Mouse (Mus musculus): ENCODE measurements at regions not wholly inside any gene's neighbourhood (a gene's known extent, or its start where the extent isn't known, plus 50 kb on each side); places are given as distances from the start of the nearest gene placed in this dataset.

- no peak for DNase-seq (ENCODE audit: low spot score in 2 of 2)
- TF ChIP-seq CTCF (conservative IDR thresholded peaks at IDR 0.05): no peak
- Histone ChIP-seq H3K27ac (no peak overlapping the region), H3K4me3 (no peak overlapping the region)
Observed at GRCm38 (mm10) chr2:34111286-34111685, 223.5 kb upstream of the Mvb12b start.

GRCm38 (mm10) chr2:34110582-34110981, 222.8 kb upstream of the Mvb12b start:
- no peak for TF ChIP-seq CTCF (conservative IDR thresholded peaks at IDR 0.05)
- DNase-seq (ENCODE audit: low spot score in 2 of 2): no peak

GRCm38 (mm10) chr2:34107566-34108303, 220.0 kb upstream of the Mvb12b start:
- DNase-seq (ENCODE audit: low spot score in 2 of 2): peak; percentile 44 to 57
- Histone ChIP-seq H3K4me3 (peak overlapping the region; percentile 28), H3K27ac (peak overlapping the region; percentile 43; the same call in 1 of the 2 replicates)
- TF ChIP-seq CTCF (conservative IDR thresholded peaks at IDR 0.05): no peak

More at GRCm38 (mm10) chr2:34110582-34110981, 222.8 kb upstream of the Mvb12b start:
- Histone ChIP-seq H3K27ac (no peak overlapping the region), H3K4me3 (no peak overlapping the region)

GRCm38 (mm10) chr2:34106837-34107565, 219.3 kb upstream of the Mvb12b start:
- H3K4me3 ChIP-seq: peak overlapping the region; percentile 34
- H3K27ac ChIP-seq: peak overlapping the region; percentile 9; the same call in 1 of the 2 replicates
- DNase-seq (ENCODE audit: low spot score in 2 of 2): peak in 1 of 2 experiments; percentile 22
- no peak for TF ChIP-seq CTCF (conservative IDR thresholded peaks at IDR 0.05)

- H3K27ac ChIP-seq: no peak overlapping the region
- no peak for TF ChIP-seq CTCF (conservative IDR thresholded peaks at IDR 0.05)
- DNase-seq (ENCODE audit: low spot score in 2 of 2): no peak
- H3K4me3 ChIP-seq: peak overlapping the region; percentile 34; the same call in 1 of the 2 replicates
Observed at GRCm38 (mm10) chr2:34106245-34106644, 218.5 kb upstream of the Mvb12b start.

GRCm38 (mm10) chr2:34105271-34106051, 217.7 kb upstream of the Mvb12b start:
- H3K27ac ChIP-seq: no peak overlapping the region
- no peak for TF ChIP-seq CTCF (conservative IDR thresholded peaks at IDR 0.05)
- no peak for DNase-seq (ENCODE audit: low spot score in 2 of 2)
- H3K4me3 ChIP-seq: no peak overlapping the region

GRCm38 (mm10) chr2:34098004-34098547, 210.3 kb upstream of the Mvb12b start:
- no peak for TF ChIP-seq CTCF (conservative IDR thresholded peaks at IDR 0.05)
- Histone ChIP-seq H3K4me3 (no peak overlapping the region), H3K27ac (no peak overlapping the region)
- DNase-seq (ENCODE audit: low spot score in 2 of 2): no peak

- TF ChIP-seq CTCF (conservative IDR thresholded peaks at IDR 0.05): no peak
- DNase-seq (ENCODE audit: low spot score in 2 of 2): no peak
- H3K4me3 ChIP-seq: no peak overlapping the region
- no peak overlapping the region for H3K27ac ChIP-seq
Observed at GRCm38 (mm10) chr2:34096561-34096960, 208.8 kb upstream of the Mvb12b start.

GRCm38 (mm10) chr2:34088832-34089231, 201.1 kb upstream of the Mvb12b start:
- H3K27ac ChIP-seq: no peak overlapping the region
- DNase-seq (ENCODE audit: low spot score in 2 of 2): peak; percentile 21 to 27
- H3K4me3 ChIP-seq: no peak overlapping the region
- no peak for TF ChIP-seq CTCF (conservative IDR thresholded peaks at IDR 0.05)

- H3K27ac ChIP-seq: peak overlapping the region; percentile 46; the same call in 1 of the 2 replicates
- peak; percentile 34 to 37 for DNase-seq (ENCODE audit: low spot score in 2 of 2)
- no peak overlapping the region for H3K4me3 ChIP-seq
- TF ChIP-seq CTCF (conservative IDR thresholded peaks at IDR 0.05): no peak
Observed at GRCm38 (mm10) chr2:34086130-34086529, 198.4 kb upstream of the Mvb12b start.

- TF ChIP-seq CTCF (conservative IDR thresholded peaks at IDR 0.05): no peak
- peak; percentile 68 to 80 for DNase-seq (ENCODE audit: low spot score in 2 of 2)
- no peak overlapping the region for H3K4me3 ChIP-seq
- peak overlapping the region; percentile 62; the same call in 1 of the 2 replicates for H3K27ac ChIP-seq
Observed at GRCm38 (mm10) chr2:34084513-34084912, 196.8 kb upstream of the Mvb12b start.

GRCm38 (mm10) chr2:34082486-34082885, 194.7 kb upstream of the Mvb12b start:
- Histone ChIP-seq H3K27ac (no peak overlapping the region), H3K4me3 (no peak overlapping the region)
- TF ChIP-seq CTCF (conservative IDR thresholded peaks at IDR 0.05): no peak
- no peak for DNase-seq (ENCODE audit: low spot score in 2 of 2)
